Mouse (Mus musculus): ENCODE data around the gene Zfp296. TPM values are rescaled to one million over a fixed set of nuclear protein-coding genes. Genes with fewer than 3 reads are reported as not detected.

The Zfp296 gene
- total RNA-seq, 2 experiments from 2014 or later = 0.45 to 0.51 TPM

DNA sequence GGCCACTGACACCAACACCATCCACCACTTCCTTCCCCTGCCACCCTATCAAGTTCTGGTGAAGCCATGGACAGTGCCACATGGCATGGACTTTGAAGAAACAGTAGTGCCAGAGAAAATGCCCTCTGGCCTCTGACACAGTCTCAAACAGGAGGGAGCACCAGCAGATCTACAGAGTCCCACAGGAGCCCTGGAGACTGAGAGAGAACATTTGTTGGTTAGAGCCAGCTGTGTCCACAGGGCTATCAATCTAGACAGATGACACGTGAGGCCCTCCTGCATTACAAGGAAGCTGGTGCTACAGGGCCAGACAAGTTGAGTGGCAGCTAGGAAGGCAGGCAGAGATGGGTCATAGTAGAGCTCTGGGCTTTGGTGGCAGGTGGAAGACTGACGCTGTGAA lies 24.6 kb upstream of the Zfp296 start:
- Histone ChIP-seq H3K4me3 (no peak overlapping the region), H3K27ac (peak overlapping the region; percentile 69; the same call in 1 of the 2 replicates)
- no peak for DNase-seq
- intact Hi-C loops (cut with DNase I) = no loop called here
- no peak for TF ChIP-seq CTCF (IDR thresholded peaks at IDR 0.05)

DNA sequence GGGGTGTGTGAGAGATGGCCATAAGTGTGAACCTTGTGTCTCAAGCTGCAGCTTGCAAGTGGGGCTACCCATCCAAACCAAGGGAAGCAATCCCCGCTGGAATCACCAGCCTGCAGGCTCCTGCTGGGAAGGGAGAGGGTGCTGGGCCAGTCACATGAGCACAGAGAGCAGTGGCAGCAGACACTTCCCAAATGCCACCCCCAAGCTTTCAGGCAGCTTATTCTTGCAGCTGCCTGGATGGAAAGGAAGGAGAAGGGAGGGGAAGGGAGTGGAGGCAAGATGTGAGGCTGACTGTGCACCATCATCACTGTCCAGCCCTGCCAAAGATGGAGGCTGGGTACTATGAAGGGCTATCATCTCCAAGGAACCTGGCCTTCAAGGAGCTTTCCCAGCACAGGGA lies 22.9 kb upstream of the Zfp296 start:
- Histone ChIP-seq H3K4me3 (no peak overlapping the region), H3K27ac (peak overlapping the region; percentile 40; the same call in 1 of the 2 replicates)
- no peak for DNase-seq
- no peak for TF ChIP-seq CTCF (IDR thresholded peaks at IDR 0.05)
- intact Hi-C loops (cut with DNase I) = no loop called here

DNA sequence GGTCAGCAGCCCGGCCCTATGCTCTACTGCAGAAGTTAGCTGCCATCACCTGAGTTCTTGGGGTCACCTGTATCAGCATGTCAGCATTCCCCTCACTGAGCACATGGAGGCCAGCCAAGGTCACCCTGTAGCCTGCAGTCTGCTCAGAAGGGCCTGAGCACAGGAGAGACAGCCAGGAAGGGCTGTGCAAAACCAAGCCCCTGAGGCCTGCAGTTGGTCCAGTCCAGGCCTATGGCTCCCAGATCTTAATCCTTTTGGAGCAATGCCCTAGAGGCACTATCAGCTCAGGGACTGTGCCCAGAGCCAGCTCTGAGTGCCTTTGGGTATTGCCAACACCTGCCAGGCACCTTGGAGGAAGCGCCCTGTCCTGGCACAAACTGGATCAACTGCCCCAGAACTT lies 20.0 kb upstream of the Zfp296 start:
- TF ChIP-seq CTCF (IDR thresholded peaks at IDR 0.05) = no peak
- Histone ChIP-seq H3K4me3 (peak overlapping the region; percentile 21; the same call in 1 of the 2 replicates), H3K27ac (peak overlapping the region; percentile 98)
- peak; percentile 69 for DNase-seq
- intact Hi-C loops (cut with DNase I) = no loop called here

DNA sequence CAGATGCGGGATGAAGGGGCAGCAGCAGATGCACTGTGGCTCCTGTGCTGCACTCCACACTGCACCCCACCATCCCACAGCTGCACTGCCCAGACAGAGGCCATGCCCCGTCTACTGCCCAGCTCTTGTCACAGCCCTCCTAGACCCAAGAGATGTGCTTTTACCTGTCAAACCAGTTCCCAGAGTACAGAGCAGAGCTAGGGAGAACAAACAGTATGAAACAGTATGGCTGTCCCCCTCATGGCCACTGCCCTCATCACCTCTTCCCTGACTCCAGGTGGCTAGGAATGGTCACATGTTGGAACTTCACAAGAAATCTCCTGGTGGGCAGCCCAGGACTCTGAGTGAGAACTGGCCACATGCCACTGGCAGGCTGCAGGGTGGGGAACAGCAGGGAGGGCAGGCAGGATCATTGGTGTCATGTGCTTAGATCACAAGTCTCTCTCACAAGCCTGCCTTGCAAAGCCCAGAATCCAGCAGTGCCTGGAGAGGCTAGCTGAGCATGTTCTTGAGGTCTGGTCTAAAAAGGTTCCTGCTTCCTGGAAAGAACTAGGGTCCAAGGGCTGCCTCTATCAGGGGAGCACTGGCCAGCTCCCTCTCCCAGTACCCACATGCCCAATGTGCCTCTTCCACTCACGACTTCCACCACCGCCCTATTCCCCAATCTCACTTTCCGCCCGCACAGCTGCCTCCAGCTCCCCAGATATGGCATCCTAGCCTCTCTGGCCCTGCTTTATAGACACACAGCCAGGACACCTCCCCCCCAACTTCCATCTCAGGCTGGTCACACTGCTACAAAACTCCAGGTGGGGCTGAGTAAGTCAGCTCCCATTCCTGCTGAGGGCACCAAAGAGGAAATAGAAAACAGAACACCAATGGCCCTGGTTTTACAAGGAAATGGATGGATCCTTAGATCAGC lies 18.8 kb upstream of the Zfp296 start:
- TF ChIP-seq CTCF (IDR thresholded peaks at IDR 0.05) = no peak
- Histone ChIP-seq H3K27ac (peak overlapping the region; percentile 98), H3K4me3 (peak overlapping the region; percentile 11)
- DNase-seq = peak; percentile 55
- intact Hi-C loops (cut with DNase I) = no loop called here

DNA sequence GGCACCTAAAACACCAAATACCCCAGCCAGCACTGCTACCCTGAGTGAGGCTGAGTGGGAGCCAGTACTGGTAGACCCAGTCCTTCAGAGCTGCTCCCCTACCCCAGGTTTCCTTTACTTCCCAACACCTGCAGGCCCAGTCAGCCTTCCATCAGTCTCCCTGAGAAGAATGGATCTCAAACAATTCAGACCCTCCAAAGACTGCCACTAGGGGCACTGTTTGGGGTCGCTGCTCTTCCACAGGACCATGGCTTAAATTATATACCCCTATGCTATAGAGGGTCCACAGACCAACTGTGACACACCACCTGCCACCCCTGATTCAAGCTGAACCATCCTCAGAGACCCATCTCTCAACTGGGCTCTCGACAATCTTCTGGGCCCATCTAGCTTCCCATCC lies 18.1 kb upstream of the Zfp296 start:
- intact Hi-C loops (cut with DNase I) = no loop called here
- peak; percentile 44 for TF ChIP-seq CTCF (IDR thresholded peaks at IDR 0.05)
- Histone ChIP-seq H3K4me3 (peak overlapping the region; percentile 11), H3K27ac (peak overlapping the region; percentile 98)
- no peak for DNase-seq

DNA sequence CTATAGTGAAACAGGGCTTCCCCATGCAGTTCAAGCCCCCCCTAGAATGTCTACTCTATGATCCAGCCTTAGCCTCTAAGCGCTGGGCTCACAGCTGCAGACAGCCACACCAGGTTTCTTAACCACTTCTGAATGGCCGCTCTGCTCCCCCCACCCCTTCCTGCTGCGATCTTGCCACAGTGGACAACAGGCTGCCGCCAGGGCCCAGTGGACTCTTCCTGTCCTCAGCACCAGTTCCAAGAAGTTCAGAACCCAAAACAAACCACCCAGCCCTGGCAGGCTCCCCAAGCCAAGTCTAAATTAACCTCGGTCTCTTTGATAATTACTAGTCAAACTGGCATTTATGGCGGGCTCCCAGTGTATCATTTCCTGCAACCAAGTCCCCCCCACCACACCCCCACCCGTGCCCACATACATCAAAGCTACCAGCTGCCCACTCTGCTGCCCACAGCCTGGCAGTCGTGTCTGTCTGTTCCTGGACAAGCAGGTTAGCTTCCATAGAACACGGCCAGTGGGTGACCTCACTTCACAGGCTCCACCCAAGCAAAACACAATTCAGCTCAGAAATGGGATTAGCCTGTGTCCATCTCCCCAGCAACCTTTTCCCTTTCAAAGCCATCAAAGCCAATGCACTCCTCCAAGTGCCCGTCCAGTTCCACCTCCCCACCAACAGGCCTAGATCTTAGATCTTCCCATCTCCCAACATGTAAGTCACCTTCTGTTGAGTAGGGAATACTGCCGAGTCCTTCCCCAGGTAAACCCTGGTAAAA lies 16.4 kb upstream of the Zfp296 start:
- intact Hi-C loops (cut with DNase I) = no loop called here
- DNase-seq = peak; percentile 33
- Histone ChIP-seq H3K4me3 (peak overlapping the region; percentile 100), H3K27ac (peak overlapping the region; percentile 98)
- TF ChIP-seq CTCF (IDR thresholded peaks at IDR 0.05) = no peak

DNA sequence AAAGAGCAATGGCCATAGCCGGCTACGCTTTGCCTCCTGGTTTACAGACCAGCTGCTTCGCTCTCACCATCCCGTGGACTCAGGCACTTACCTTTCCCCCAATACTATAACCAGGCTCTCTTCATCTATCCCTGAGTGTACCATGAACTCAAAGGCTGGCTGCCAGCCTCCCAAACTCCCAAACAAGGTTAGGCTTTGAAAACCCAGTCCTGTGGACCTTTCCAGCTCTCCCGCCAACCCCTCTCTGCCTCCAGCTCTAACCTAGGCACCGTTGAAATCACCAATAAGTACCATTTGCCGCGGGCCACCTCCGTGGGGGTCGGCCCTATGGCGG lies 15.7 kb upstream of the Zfp296 start:
- no peak for DNase-seq
- TF ChIP-seq CTCF (IDR thresholded peaks at IDR 0.05) = no peak
- intact Hi-C loops (cut with DNase I) = no loop called here
- H3K4me3 ChIP-seq = peak overlapping the region; percentile 100
- peak overlapping the region; percentile 98 for H3K27ac ChIP-seq

DNA sequence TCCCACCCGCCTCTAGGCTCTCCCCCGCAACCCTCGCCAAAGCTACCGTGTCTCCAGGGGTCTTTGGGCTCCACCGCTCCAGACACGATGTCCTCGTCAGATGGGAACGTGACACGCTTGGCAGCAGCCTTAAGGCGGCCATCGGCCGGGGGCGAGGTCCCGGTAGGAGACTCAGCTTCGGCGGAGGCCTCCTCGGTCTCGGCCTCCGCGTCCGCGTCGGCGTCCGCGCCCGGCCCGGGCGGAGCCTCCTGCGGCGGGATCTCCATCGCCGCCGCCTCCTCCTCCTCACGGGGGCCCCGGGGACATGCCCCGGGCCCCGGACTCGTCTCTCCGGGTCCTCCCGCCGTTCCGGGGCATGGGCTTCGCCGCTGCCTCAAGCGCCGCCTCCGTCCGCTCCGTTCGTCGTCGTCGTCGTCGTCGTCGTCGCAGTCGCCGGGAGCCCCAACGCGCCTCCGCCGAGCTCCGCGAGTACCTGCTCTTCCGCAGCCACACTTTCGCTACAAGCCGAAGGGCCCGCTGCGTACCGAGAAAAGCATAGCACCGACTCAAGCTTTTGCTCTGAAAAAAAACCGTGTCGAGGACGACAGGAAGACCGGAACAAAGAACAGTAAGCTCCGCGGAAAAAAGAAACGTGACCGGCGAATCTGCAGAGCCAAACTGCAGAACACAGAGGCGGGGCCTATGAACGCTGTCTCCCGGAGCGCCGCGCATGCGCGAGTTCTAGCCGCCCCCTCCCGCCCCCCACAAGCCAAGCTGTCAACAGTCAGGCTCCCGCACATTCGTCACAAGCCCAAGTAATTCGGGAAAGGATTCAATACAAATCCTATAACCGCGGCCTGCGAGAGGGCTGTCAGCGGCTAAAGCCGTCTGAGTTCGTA lies 15.1 kb upstream of the Zfp296 start:
- intact Hi-C loops (cut with DNase I) = no loop called here
- no peak for TF ChIP-seq CTCF (IDR thresholded peaks at IDR 0.05)
- DNase-seq = peak; percentile 96
- Histone ChIP-seq H3K4me3 (peak overlapping the region; percentile 100), H3K27ac (peak overlapping the region; percentile 98)

DNA sequence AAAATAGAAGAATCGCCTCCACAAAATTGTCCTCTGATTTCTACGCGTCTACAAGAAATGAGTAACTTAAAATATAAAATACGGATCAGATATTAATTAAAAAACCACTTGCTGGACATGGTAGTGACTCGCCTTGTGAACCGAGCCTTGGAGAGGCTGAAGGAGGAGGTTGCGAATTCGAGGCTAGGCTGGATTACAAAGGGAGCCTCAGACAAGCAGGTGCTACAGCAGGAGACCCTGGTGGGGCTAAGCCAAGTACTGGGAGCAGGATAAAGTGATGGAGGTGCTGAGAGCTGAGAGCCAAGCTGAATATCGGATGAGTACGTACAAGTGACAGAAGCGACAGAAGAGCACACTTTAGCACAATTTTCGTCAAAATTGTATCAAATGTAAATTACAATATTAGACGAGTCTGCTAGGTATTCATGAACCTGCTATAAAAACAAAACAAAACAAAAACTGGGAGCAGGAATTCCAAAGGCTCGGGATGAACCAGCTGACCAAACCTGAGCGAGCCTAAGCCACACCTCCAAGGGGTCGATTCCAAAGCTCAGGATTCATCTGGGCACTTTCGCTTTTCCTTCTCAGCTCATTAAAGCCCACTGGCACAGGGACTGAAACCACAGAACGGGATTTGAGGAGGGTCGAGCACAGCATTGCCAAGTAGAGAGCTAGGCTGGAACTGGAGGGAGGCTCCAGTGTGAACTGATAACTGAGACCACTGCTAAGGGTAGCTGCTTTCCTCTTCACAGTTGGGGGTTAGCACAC lies 14.3 kb upstream of the Zfp296 start, which contains the start of gene Ppp1r37:
Ppp1r37 (minus strand) TSS at position 434 of the 768 bp plus-strand sequence.
- DNase-seq = peak; percentile 40
- Histone ChIP-seq H3K4me3 (peak within 1 kb of the TSS; percentile 100), H3K27ac (peak within 1 kb of the TSS; percentile 98)
- intact Hi-C loops (cut with DNase I) = no loop called here
- TF ChIP-seq CTCF (IDR thresholded peaks at IDR 0.05) = no peak

DNA sequence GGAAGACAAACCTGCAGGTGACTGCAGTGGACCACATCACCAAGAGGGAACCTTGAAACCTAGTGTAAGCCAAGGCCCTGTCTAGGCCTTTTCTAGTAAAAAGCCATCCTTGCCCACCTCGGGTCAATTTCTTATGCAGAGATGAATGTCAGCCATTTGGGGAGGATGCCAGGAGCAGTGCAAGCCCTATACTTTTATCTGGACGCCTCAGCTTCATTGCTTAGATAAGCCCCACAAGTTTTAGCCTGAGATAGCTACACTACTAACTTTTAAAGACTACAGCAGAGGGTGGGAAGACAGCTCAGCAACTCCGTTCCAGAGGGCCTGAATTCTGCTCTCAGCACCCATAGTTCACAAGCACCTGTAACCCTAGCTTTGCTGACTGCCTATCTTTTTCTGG lies 13.2 kb upstream of the Zfp296 start:
- intact Hi-C loops (cut with DNase I) = no loop called here
- TF ChIP-seq CTCF (IDR thresholded peaks at IDR 0.05) = no peak
- Histone ChIP-seq H3K27ac (no peak overlapping the region), H3K4me3 (no peak overlapping the region)
- DNase-seq = no peak

DNA sequence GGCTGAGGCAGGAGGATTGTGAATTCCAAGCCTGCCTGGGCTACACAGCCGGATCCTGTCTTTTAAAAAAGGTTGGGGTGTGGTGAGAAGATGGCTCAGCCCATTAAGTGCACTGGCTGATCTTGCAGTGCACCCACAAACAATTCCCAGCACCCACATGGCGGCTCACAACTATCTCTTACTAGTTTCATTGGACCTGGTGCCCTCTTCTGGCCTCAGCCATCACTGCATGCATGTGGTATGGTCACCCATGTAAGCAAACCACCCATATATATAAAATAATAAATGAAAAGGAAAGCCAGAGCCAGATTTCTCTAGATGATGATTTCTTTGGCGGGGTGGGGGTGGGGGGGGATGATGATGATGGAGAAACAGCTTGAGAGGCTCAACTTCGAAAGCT lies 12.6 kb upstream of the Zfp296 start:
- H3K4me3 ChIP-seq = no peak overlapping the region
- no peak overlapping the region for H3K27ac ChIP-seq
- intact Hi-C loops (cut with DNase I) = no loop called here
- peak; percentile 37; the same call in 1 of the 2 replicates for TF ChIP-seq CTCF (IDR thresholded peaks at IDR 0.05)
- no peak for DNase-seq
